19 mouse cellular contexts compared by ENCODE assay signal in genomic region chr5:101666713-101667112, GRCm38 (mm10). TPM values are rescaled to one million over a fixed set of nuclear protein-coding genes. Genes with fewer than 3 reads are reported as not detected.
A peak's percentile ranks its signal among the peaks of the same experiment; 100 is the strongest.
DNase-seq lines count a peak whose midpoint lies in the region; ATAC-seq and TF ChIP-seq lines count a peak whose summit lies in the region.
"Had no signal": no experiment of that assay in that cellular context is flagged by ENCODE, and none has a peak within 500 bp of the region (broad histone marks: within the 10 kb centered on the region; RNA-seq: fewer than 3 reads in every experiment).

No protein-coding gene starts in this region.

- 2% methylated on average over 18 of the region's 18 CpGs for WGBS in forebrain, postnatal 0 days
- WGBS in forebrain, embryonic 15.5 days = 2% methylated on average over 18 of the region's 18 CpGs
- 1% methylated on average over 18 of the region's 18 CpGs for WGBS in midbrain, embryonic 10.5 days
- WGBS in midbrain, embryonic 13.5 days = under 1% methylated on average over 18 of the region's 18 CpGs
- WGBS in hindbrain, embryonic 12.5 days = 1% methylated on average over 18 of the region's 18 CpGs
- WGBS in neural tube, embryonic 11.5 days = under 1% methylated on average over 18 of the region's 18 CpGs

- ATAC-seq in forebrain, postnatal 0 days = no peak
- ATAC-seq in forebrain, embryonic 15.5 days (replicated peaks) = no peak
- no peak for ATAC-seq in midbrain, embryonic 13.5 days
- ATAC-seq in hindbrain, embryonic 12.5 days (ENCODE audit: low FRiP score) = no peak
- no peak for ATAC-seq in neural tube, embryonic 11.5 days (ENCODE audit: insufficient read depth, low FRiP score, low TSS enrichment)
- no peak for ATAC-seq in megakaryocyte, adult 5-6 weeks (ENCODE audit: poor library complexity, severe bottlenecking)
- ATAC-seq: intestine, embryonic 15.5 days; liver, embryonic 12.5 days had no signal

- TF ChIP-seq CTCF in forebrain, postnatal 0 days (IDR thresholded peaks at IDR 0.05; ENCODE audit: low read depth) = no peak

- H3K9me3 ChIP-seq in forebrain, postnatal 0 days (ENCODE audit: low read length) = no peaks in the 10 kb centered on the region
- no peaks in the 10 kb centered on the region for H3K9me3 ChIP-seq in forebrain, embryonic 15.5 days
- no peaks in the 10 kb centered on the region for H3K9me3 ChIP-seq in midbrain, embryonic 10.5 days (replicated peaks)
- H3K9me3 ChIP-seq in midbrain, embryonic 13.5 days = no peaks in the 10 kb centered on the region
- H3K9me3 ChIP-seq in hindbrain, embryonic 12.5 days (replicated peaks) = no peaks in the 10 kb centered on the region
- H3K9me3 ChIP-seq in neural tube, embryonic 11.5 days (ENCODE audit: control insufficient read depth, low read length) = no peaks in the 10 kb centered on the region
- H3K9me3 ChIP-seq: heart, embryonic 12.5 days; intestine, embryonic 15.5 days; kidney, embryonic 15.5 days; liver, embryonic 12.5 days had no signal

- H3K27me3 ChIP-seq in forebrain, postnatal 0 days (ENCODE audit: insufficient read depth, low read length) = peaks cover 69% of the 10 kb centered on the region
- H3K27me3 ChIP-seq in forebrain, embryonic 15.5 days = peaks cover 82% of the 10 kb centered on the region
- peaks cover 92% of the 10 kb centered on the region for H3K27me3 ChIP-seq in midbrain, embryonic 10.5 days (ENCODE audit: low read depth, poor library complexity, severe bottlenecking)
- peaks cover 91% of the 10 kb centered on the region for H3K27me3 ChIP-seq in midbrain, embryonic 13.5 days
- peaks cover 90% of the 10 kb centered on the region for H3K27me3 ChIP-seq in hindbrain, embryonic 12.5 days
- peaks cover 87% of the 10 kb centered on the region for H3K27me3 ChIP-seq in neural tube, embryonic 11.5 days (ENCODE audit: control insufficient read depth, insufficient read depth, low read length)

- no peak overlapping the region for H3K4me2 ChIP-seq in forebrain, postnatal 0 days (ENCODE audit: low read depth)
- no peak overlapping the region for H3K4me2 ChIP-seq in forebrain, embryonic 15.5 days (replicated peaks)
- H3K4me2 ChIP-seq in midbrain, embryonic 13.5 days (replicated peaks) = no peak overlapping the region
- peak overlapping the region; percentile 53 for H3K4me2 ChIP-seq in hindbrain, embryonic 12.5 days (replicated peaks)
- peak overlapping the region; percentile 24 for H3K4me2 ChIP-seq in neural tube, embryonic 11.5 days (ENCODE audit: low read depth)
- H3K4me2 ChIP-seq: heart, embryonic 12.5 days; intestine, embryonic 15.5 days; kidney, embryonic 15.5 days; liver, embryonic 12.5 days had no signal

- no peak overlapping the region for H3K27ac ChIP-seq in forebrain, postnatal 0 days (ENCODE audit: low read depth, low read length)
- H3K27ac ChIP-seq in forebrain, embryonic 15.5 days (replicated peaks) = no peak overlapping the region
- no peak overlapping the region for H3K27ac ChIP-seq in midbrain, embryonic 10.5 days (replicated peaks)
- no peak overlapping the region for H3K27ac ChIP-seq in midbrain, embryonic 13.5 days
- no peak overlapping the region for H3K27ac ChIP-seq in hindbrain, embryonic 12.5 days
- H3K27ac ChIP-seq in neural tube, embryonic 11.5 days (ENCODE audit: low read depth, low read length) = no peak overlapping the region
- H3K27ac ChIP-seq: intestine, embryonic 15.5 days; kidney, embryonic 15.5 days; liver, embryonic 12.5 days; stomach, postnatal 0 days had no signal

- no peak overlapping the region for H3K9ac ChIP-seq in forebrain, postnatal 0 days
- no peak overlapping the region for H3K9ac ChIP-seq in forebrain, embryonic 15.5 days (replicated peaks)
- H3K9ac ChIP-seq in midbrain, embryonic 13.5 days (replicated peaks) = no peak overlapping the region
- H3K9ac ChIP-seq in hindbrain, embryonic 12.5 days = no peak overlapping the region
- H3K9ac ChIP-seq in neural tube, embryonic 11.5 days (ENCODE audit: low read length) = no peak overlapping the region
- H3K9ac ChIP-seq: heart, embryonic 12.5 days; intestine, embryonic 15.5 days; kidney, embryonic 15.5 days; liver, embryonic 12.5 days had no signal

- H3K4me3 ChIP-seq in forebrain, postnatal 0 days (ENCODE audit: low read depth, low read length) = no peak overlapping the region
- H3K4me3 ChIP-seq in forebrain, embryonic 15.5 days = no peak overlapping the region
- H3K4me3 ChIP-seq in midbrain, embryonic 10.5 days = peak overlapping the region; percentile 76
- H3K4me3 ChIP-seq in midbrain, embryonic 13.5 days (replicated peaks) = no peak overlapping the region
- H3K4me3 ChIP-seq in hindbrain, embryonic 12.5 days = peak overlapping the region; percentile 21; the same call in 1 of the 2 replicates
- H3K4me3 ChIP-seq in neural tube, embryonic 11.5 days (ENCODE audit: low read depth, low read length) = no peak overlapping the region
- H3K4me3 ChIP-seq: heart, embryonic 12.5 days; intestine, embryonic 15.5 days; kidney, embryonic 15.5 days; liver, embryonic 12.5 days had no signal

- H3K36me3 ChIP-seq in forebrain, postnatal 0 days (ENCODE audit: insufficient read depth) = no peaks in the 10 kb centered on the region
- H3K36me3 ChIP-seq in forebrain, embryonic 15.5 days = no peaks in the 10 kb centered on the region
- no peaks in the 10 kb centered on the region for H3K36me3 ChIP-seq in midbrain, embryonic 10.5 days
- no peaks in the 10 kb centered on the region for H3K36me3 ChIP-seq in midbrain, embryonic 13.5 days
- no peaks in the 10 kb centered on the region for H3K36me3 ChIP-seq in hindbrain, embryonic 12.5 days
- no peaks in the 10 kb centered on the region for H3K36me3 ChIP-seq in neural tube, embryonic 11.5 days (ENCODE audit: control insufficient read depth, insufficient read depth, low read length)
- H3K36me3 ChIP-seq: heart, embryonic 12.5 days; intestine, embryonic 15.5 days; kidney, embryonic 15.5 days; liver, embryonic 12.5 days had no signal

- H3K4me1 ChIP-seq in forebrain, postnatal 0 days (ENCODE audit: insufficient read depth) = no peaks in the 10 kb centered on the region
- H3K4me1 ChIP-seq in forebrain, embryonic 15.5 days = peaks cover 28% of the 10 kb centered on the region
- H3K4me1 ChIP-seq in midbrain, embryonic 10.5 days = peaks cover 61% of the 10 kb centered on the region
- H3K4me1 ChIP-seq in midbrain, embryonic 13.5 days (replicated peaks) = peaks cover 31% of the 10 kb centered on the region
- peaks cover 22% of the 10 kb centered on the region for H3K4me1 ChIP-seq in hindbrain, embryonic 12.5 days
- H3K4me1 ChIP-seq in neural tube, embryonic 11.5 days (ENCODE audit: control insufficient read depth, insufficient read depth, low read length) = peaks cover 12% of the 10 kb centered on the region

- peak; percentile 12 for DNase-seq in forebrain, postnatal 0 days
- DNase-seq in midbrain, embryonic 10.5 days (ENCODE audit: low spot score) = peak; percentile 57
- peak; percentile 52 for DNase-seq in neural tube, embryonic 11.5 days (ENCODE audit: low spot score)
- no peak for DNase-seq in layer of hippocampus, adult 9-10 months (ENCODE audit: low spot score)
- DNase-seq: adrenal gland, postnatal 10 days; cerebellum, adult 18-20 months; cerebellum, postnatal 36 days; gastrocnemius, postnatal 14 days; left cerebral cortex, postnatal 4 days; thymus, postnatal 36 days had no signal

RNA-seq across cellular contexts. Expression of gene Nkx6-1, which starts 1.9 kb away (rescaled TPM):
- total RNA-seq in forebrain, postnatal 0 days (2014; rRNA removed) = 0.24 TPM in 1 of 2 replicates, not detected in the other
- 0.10 and 0.29 TPM in 2 replicates for polyA plus RNA-seq in forebrain, postnatal 0 days (2015; fragmentation: Nextera tagmentation; extraction: Ambion mirVana)
- 0.18 and 0.32 TPM in 2 replicates for polyA plus RNA-seq in forebrain, embryonic 15.5 days (2015; fragmentation: Nextera tagmentation; extraction: Ambion mirVana)
- 9.0 and 11.0 TPM in 2 replicates for polyA plus RNA-seq in midbrain, embryonic 10.5 days (2016; fragmentation: Nextera tagmentation; extraction: Ambion mirVana)
- polyA plus RNA-seq in midbrain, embryonic 13.5 days (2015; fragmentation: Nextera tagmentation; extraction: Ambion mirVana) = 2.2 and 3.5 TPM in 2 replicates
- 18.4 and 18.9 TPM in 2 replicates for polyA plus RNA-seq in hindbrain, embryonic 12.5 days (2016; fragmentation: Nextera tagmentation; extraction: Ambion mirVana)
- polyA plus RNA-seq in neural tube, embryonic 11.5 days (2014; fragmentation: Nextera tagmentation; extraction: Ambion mirVana) = 7.4 and 7.5 TPM in 2 replicates
- not detected in 2 replicates for total RNA-seq in megakaryocyte, adult 5-6 weeks (2015)
- total RNA-seq in megakaryocyte, adult 5-6 weeks (2017) = not detected in 2 replicates
- total RNA-seq: gastrocnemius, postnatal 14 days had no signal

Comparison
In these comparisons a context has a peak if more than half of its experiments do, and no peak if none do; other contexts are left out.
1. H3K4me3 ChIP-seq: peak in midbrain, embryonic 10.5 days (single experiment) and hindbrain, embryonic 12.5 days (single experiment); none in forebrain, postnatal 0 days (single experiment), forebrain, embryonic 15.5 days (single experiment), midbrain, embryonic 13.5 days (single experiment) and neural tube, embryonic 11.5 days (single experiment).
2. H3K4me2 ChIP-seq: peak in hindbrain, embryonic 12.5 days (single experiment) and neural tube, embryonic 11.5 days (single experiment); none in forebrain, postnatal 0 days (single experiment), forebrain, embryonic 15.5 days (single experiment) and midbrain, embryonic 13.5 days (single experiment).